Mouse (Mus musculus): Measurements from ENCODE around the gene Ndufaf7. TPM values are rescaled to one million over a fixed set of nuclear protein-coding genes. Genes with fewer than 3 reads are reported as not detected.

The Ndufaf7 gene
- total RNA-seq (2014; rRNA removed; ENCODE audit: low replicate concordance) (21.5 and 31.8 TPM in 2 replicates), polyA plus RNA-seq (2015; fragmentation: Nextera tagmentation; extraction: Ambion mirVana) (60.7 and 61.6 TPM in 2 replicates)

DNA sequence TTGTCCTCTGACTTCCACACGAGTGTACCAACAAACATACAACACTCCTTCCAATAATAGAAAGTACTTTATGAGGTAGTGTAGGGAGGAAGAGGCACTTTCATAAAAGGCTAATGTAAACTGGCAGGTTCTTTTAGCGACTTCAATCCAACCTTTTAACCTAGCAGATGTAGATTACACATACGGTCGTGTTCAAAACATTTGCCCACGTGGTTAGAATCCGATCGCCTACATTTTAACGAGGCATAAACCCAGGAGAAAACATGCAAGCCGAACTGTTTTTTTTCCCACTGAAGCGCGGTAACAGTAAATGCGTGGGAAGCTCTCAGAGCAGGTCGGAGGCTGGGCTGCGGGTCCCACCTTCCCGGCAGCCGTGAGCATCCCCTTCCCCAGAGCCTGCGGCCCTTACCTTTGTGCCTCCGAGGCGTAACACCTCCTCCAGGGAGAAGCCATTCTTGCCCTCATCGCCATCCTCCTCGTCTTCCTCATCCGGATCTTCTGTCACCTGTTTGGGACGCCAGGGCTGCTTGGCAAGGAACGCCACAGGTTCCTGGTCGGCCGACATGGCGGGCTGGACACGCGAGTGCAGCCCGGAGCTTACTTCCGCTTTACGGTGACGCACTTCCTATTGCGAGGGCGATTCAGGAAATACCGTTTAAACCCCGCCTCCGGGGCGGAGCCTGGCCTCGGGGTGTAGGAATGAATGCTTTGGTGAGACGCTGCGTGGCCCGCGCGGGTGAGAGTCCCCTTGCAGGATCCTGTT lies at the start of gene Ndufaf7, which contains the start of gene Cebpz:
Gene Ndufaf7 (plus strand): TSS at position 671 of the 763 bp plus-strand sequence.
Gene Cebpz (minus strand): TSS at position 601 of the 763 bp plus-strand sequence.
- TF ChIP-seq EP300 (IDR thresholded peaks at IDR 0.05; ENCODE audit: low read depth) (no peak), CTCF (IDR thresholded peaks at IDR 0.05; ENCODE audit: low read depth) (no peak)
- no peaks in the 10 kb centered on the region for H3K27me3 ChIP-seq (ENCODE audit: control insufficient read depth, insufficient read depth, low read length)
- peak; percentile 95 for DNase-seq (ENCODE audit: low spot score)
- H3K27ac ChIP-seq (ENCODE audit: low read depth) = peak within 1 kb of the TSS; percentile 39
- under 1% methylated on average over 45 of the region's 45 CpGs for WGBS
- peak; percentile 99 for ATAC-seq (ENCODE audit: insufficient read depth, low read depth)
- H3K4me3 ChIP-seq (ENCODE audit: low read depth, low read length) = peak within 1 kb of the TSS; percentile 92
- H3K4me1 ChIP-seq (ENCODE audit: control insufficient read depth, insufficient read depth) = peaks cover 13% of the 10 kb centered on the region
- peak within 1 kb of the TSS; percentile 91 for H3K4me2 ChIP-seq (ENCODE audit: low read depth, low read length)
- peak within 1 kb of the TSS; percentile 80 for H3K9ac ChIP-seq (replicated peaks; ENCODE audit: low read depth, low read length)
- peaks cover 43% of the 10 kb centered on the region for H3K36me3 ChIP-seq (replicated peaks; ENCODE audit: control insufficient read depth, insufficient read depth, low read length)
- H3K9me3 ChIP-seq (replicated peaks; ENCODE audit: control insufficient read depth, low read length) = no peaks in the 10 kb centered on the region

DNA sequence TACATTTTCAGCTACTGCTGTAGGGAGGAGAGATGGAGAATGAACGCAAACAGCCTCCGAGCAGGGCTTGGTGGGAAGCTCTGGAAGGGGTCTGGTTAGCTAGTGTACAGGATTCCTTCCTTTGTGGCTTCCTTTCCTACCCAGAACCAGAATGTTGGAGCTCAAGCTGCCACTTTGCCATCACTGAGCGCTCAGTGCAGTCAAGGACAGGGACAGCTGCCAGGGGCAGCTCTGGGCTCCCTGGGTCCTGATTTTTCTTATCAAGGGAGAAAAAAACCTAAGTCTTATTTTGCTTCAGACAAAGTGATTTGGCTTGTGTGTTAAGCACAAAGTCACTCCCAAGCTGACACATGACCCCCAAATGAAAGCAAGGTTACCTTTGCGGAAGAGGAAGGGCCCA lies 48.4 kb upstream of the Ndufaf7 start:
- H3K9ac ChIP-seq (replicated peaks; ENCODE audit: low read depth, low read length) = no peak overlapping the region
- no peaks in the 10 kb centered on the region for H3K4me1 ChIP-seq (ENCODE audit: control insufficient read depth, insufficient read depth)
- H3K9me3 ChIP-seq (replicated peaks; ENCODE audit: control insufficient read depth, low read length) = peaks cover 5% of the 10 kb centered on the region; the same call in 1 of the 2 replicates
- ATAC-seq (ENCODE audit: insufficient read depth, low read depth) (no peak), DNase-seq (ENCODE audit: low spot score) (no peak)
- no peaks in the 10 kb centered on the region for H3K36me3 ChIP-seq (replicated peaks; ENCODE audit: control insufficient read depth, insufficient read depth, low read length)
- no peak overlapping the region for H3K4me3 ChIP-seq (ENCODE audit: low read depth, low read length)
- no peak overlapping the region for H3K4me2 ChIP-seq (ENCODE audit: low read depth, low read length)
- no peaks in the 10 kb centered on the region for H3K27me3 ChIP-seq (ENCODE audit: control insufficient read depth, insufficient read depth, low read length)
- TF ChIP-seq CTCF (IDR thresholded peaks at IDR 0.05; ENCODE audit: low read depth) (no peak), EP300 (IDR thresholded peaks at IDR 0.05; ENCODE audit: low read depth) (no peak)
- WGBS = 80% methylated on average over 4 of the region's 4 CpGs
- no peak overlapping the region for H3K27ac ChIP-seq (ENCODE audit: low read depth)

DNA sequence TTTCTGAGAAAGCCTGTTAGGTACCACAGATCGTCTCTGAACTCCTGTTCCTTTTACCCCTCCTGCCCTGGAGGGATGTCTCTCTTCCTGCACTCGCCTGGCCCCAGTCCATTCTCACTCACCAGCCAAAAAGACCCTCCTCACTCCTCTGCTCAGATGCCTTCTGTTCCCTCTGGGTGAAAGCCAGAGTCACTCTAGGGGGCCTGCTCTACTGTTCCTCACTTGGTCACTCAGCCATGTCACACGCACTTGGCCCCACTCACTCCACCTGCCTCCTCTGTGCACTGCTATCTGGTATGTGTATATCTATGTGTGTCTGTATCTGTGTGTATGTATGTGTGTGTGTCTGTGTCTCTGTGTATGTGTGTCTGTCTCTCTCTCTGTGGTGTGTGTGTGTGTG lies 47.8 kb upstream of the Ndufaf7 start:
- Histone ChIP-seq H3K9me3 (replicated peaks; ENCODE audit: control insufficient read depth, low read length) (peaks cover 5% of the 10 kb centered on the region; the same call in 1 of the 2 replicates), H3K4me1 (ENCODE audit: control insufficient read depth, insufficient read depth) (no peaks in the 10 kb centered on the region), H3K27ac (ENCODE audit: low read depth) (no peak overlapping the region), H3K36me3 (replicated peaks; ENCODE audit: control insufficient read depth, insufficient read depth, low read length) (no peaks in the 10 kb centered on the region), H3K9ac (replicated peaks; ENCODE audit: low read depth, low read length) (no peak overlapping the region), H3K4me3 (ENCODE audit: low read depth, low read length) (no peak overlapping the region), H3K27me3 (ENCODE audit: control insufficient read depth, insufficient read depth, low read length) (no peaks in the 10 kb centered on the region), H3K4me2 (ENCODE audit: low read depth, low read length) (no peak overlapping the region)
- ATAC-seq (ENCODE audit: insufficient read depth, low read depth) (no peak), DNase-seq (ENCODE audit: low spot score) (no peak)
- WGBS = 45% methylated on average over 3 of the region's 3 CpGs
- TF ChIP-seq CTCF (IDR thresholded peaks at IDR 0.05; ENCODE audit: low read depth) = no peak
- TF ChIP-seq EP300 (IDR thresholded peaks at IDR 0.05; ENCODE audit: low read depth) = no peak

DNA sequence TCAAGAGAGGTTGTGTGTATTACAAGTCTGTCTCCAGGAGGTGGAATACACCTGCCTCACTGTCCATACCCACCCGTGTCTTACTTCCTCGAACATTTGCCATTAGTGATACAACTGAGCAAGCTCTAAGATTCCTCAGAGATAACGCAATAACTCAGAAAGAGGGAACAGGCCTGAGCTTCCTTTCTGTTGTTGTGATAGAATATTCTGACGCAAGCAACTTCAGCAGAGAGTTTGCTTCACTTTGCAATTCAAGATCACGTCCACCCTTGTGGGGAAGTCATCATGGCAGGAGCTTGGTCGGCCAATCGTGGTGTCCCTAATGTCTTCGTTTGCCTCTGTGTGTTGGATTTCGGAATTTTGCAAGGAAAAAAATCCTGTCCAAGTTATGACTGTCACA lies 45.9 kb upstream of the Ndufaf7 start:
- no peak for ATAC-seq (ENCODE audit: insufficient read depth, low read depth)

DNA sequence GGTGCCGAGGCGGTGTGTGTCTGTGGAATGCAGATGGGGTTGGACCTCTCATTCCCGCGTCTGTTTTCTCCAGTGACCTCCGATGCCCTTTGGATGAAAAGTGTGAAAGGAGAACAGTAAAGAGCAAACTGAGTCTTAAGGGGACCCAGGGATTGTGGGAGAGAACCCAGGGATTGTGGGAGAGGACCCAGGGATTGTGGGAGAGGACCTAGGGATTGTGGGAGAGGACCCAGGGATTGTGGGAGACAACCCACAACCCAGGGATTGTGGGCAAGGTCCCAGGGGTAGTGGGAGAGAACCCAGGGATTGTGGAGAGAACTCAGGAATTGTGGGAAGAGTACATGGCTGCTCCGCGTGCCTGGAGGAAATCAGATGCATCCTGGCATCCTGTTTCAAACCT lies 41.9 kb upstream of the Ndufaf7 start:
- Histone ChIP-seq H3K4me3 (ENCODE audit: low read depth, low read length) (no peak overlapping the region), H3K4me2 (ENCODE audit: low read depth, low read length) (peak overlapping the region; percentile 53), H3K36me3 (replicated peaks; ENCODE audit: control insufficient read depth, insufficient read depth, low read length) (no peaks in the 10 kb centered on the region), H3K9me3 (replicated peaks; ENCODE audit: control insufficient read depth, low read length) (no peaks in the 10 kb centered on the region), H3K27ac (ENCODE audit: low read depth) (no peak overlapping the region), H3K27me3 (ENCODE audit: control insufficient read depth, insufficient read depth, low read length) (no peaks in the 10 kb centered on the region), H3K9ac (replicated peaks; ENCODE audit: low read depth, low read length) (no peak overlapping the region), H3K4me1 (ENCODE audit: control insufficient read depth, insufficient read depth) (no peaks in the 10 kb centered on the region)
- WGBS = 67% methylated on average over 7 of the region's 7 CpGs
- DNase-seq (ENCODE audit: low spot score) (no peak), ATAC-seq (ENCODE audit: insufficient read depth, low read depth) (no peak)
- no peak for TF ChIP-seq EP300 (IDR thresholded peaks at IDR 0.05; ENCODE audit: low read depth)
- TF ChIP-seq CTCF (IDR thresholded peaks at IDR 0.05; ENCODE audit: low read depth) = no peak

More for the DNA sequence above, 45.9 kb upstream of the Ndufaf7 start:
- no peak overlapping the region for H3K4me2 ChIP-seq (ENCODE audit: low read depth, low read length)
- no peak for DNase-seq (ENCODE audit: low spot score)
- no peaks in the 10 kb centered on the region for H3K9me3 ChIP-seq (replicated peaks; ENCODE audit: control insufficient read depth, low read length)
- TF ChIP-seq CTCF (IDR thresholded peaks at IDR 0.05; ENCODE audit: low read depth) = no peak
- no peak for TF ChIP-seq EP300 (IDR thresholded peaks at IDR 0.05; ENCODE audit: low read depth)
- WGBS = 74% methylated on average over 9 of the region's 9 CpGs
- H3K4me1 ChIP-seq (ENCODE audit: control insufficient read depth, insufficient read depth) = no peaks in the 10 kb centered on the region
- no peaks in the 10 kb centered on the region for H3K27me3 ChIP-seq (ENCODE audit: control insufficient read depth, insufficient read depth, low read length)
- H3K9ac ChIP-seq (replicated peaks; ENCODE audit: low read depth, low read length) = no peak overlapping the region
- H3K27ac ChIP-seq (ENCODE audit: low read depth) = no peak overlapping the region
- H3K36me3 ChIP-seq (replicated peaks; ENCODE audit: control insufficient read depth, insufficient read depth, low read length) = no peaks in the 10 kb centered on the region
- H3K4me3 ChIP-seq (ENCODE audit: low read depth, low read length) = no peak overlapping the region

Measured in heart, postnatal 0 days (tissue).